Mouse (Mus musculus): ENCODE results near the gene Emsy.

DNA sequence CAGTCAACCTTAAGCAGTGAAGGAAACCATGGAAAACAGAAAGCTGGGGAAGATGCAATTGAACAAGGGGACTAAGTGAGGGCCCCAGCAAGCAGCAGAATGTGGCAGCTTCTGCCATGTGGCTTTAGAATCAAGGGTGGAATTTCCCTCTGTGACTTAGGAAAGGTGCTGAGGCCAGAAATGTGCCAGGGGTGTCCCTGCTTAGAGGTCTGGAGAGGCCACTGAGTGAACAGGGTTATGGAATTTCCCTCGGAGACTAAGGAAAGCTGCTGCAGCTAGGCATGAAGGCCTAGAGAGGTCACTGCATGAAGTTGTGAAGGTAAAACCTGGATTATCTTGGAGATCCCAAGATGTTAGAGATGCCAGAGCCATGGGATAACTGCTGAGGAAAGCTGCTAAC, 33.5 kb upstream of the Emsy start:
- no peak for TF ChIP-seq CTCF (IDR thresholded peaks at IDR 0.05; ENCODE audit: borderline replicate concordance, insufficient read depth, low read depth, low read length)
- no peak for TF ChIP-seq POLR2A (IDR thresholded peaks at IDR 0.05; ENCODE audit: borderline replicate concordance, insufficient read depth, low read length)

Measured in cerebellum, adult 2 months (tissue).